Mouse (Mus musculus) gastrocnemius, adult 2 months (tissue): ENCODE measurements at regions not wholly inside any gene's neighbourhood (a gene's known extent, or its start where the extent isn't known, plus 50 kb on each side); places are given as distances from the start of the nearest gene placed in this dataset.

Experiments
- DNase-seq: peaks from one replicate; pipeline ENCODE4 v3.0.0; 2022
- H3K27ac ChIP-seq: fragments of 200-600 bp; 2 replicates; pipeline ENCODE4 v1.8.1; 2022; ENCODE audit warnings: mild to moderate bottlenecking
- H3K4me3 ChIP-seq: fragments of 200-600 bp; 2 replicates; pipeline ENCODE4 v1.8.1; 2022; ENCODE audit warnings: mild to moderate bottlenecking, moderate library complexity
- CTCF ChIP-seq: fragments of 200-600 bp; IDR thresholded peaks from 2 replicates; pipeline ENCODE4 v1.8.1; 2022; ENCODE audit warnings: antibody characterized with exemption, mild to moderate bottlenecking, moderate library complexity
- intact Hi-C: fragments of 180-260 bp; cut with DNase I; formaldehyde crosslinking; loops from one replicate; pipeline ENCODE4 v1.15.1; 2025

GRCm38 (mm10) chr8:88862846-88863455 is 166.1 kb downstream of the Cyld start:
- no peak for DNase-seq
- H3K4me3 ChIP-seq = no peak overlapping the region
- intact Hi-C loops = no loop called here
- TF ChIP-seq CTCF = no peak
- no peak overlapping the region for H3K27ac ChIP-seq

- no peak for DNase-seq
- intact Hi-C loops = no loop called here
- TF ChIP-seq CTCF = no peak
- H3K4me3 ChIP-seq = no peak overlapping the region
- no peak overlapping the region for H3K27ac ChIP-seq
Measured at GRCm38 (mm10) chr8:88857216-88857615, 160.4 kb downstream of the Cyld start.

- H3K27ac ChIP-seq = no peak overlapping the region
- intact Hi-C loops = no loop called here
- no peak for TF ChIP-seq CTCF
- H3K4me3 ChIP-seq = no peak overlapping the region
- no peak for DNase-seq
Measured at GRCm38 (mm10) chr8:88853200-88853599, 156.4 kb downstream of the Cyld start.

GRCm38 (mm10) chr8:88845916-88846315 is 149.1 kb downstream of the Cyld start:
- intact Hi-C loops = no loop called here
- no peak for DNase-seq
- Histone ChIP-seq H3K4me3 (no peak overlapping the region), H3K27ac (no peak overlapping the region)
- no peak for TF ChIP-seq CTCF

- Histone ChIP-seq H3K27ac (no peak overlapping the region), H3K4me3 (no peak overlapping the region)
- DNase-seq = no peak
- TF ChIP-seq CTCF = no peak
- intact Hi-C loops = no loop called here
Measured at GRCm38 (mm10) chr8:88844370-88844769, 147.5 kb downstream of the Cyld start.

- intact Hi-C loops = no loop called here
- no peak for DNase-seq
- TF ChIP-seq CTCF = no peak
Measured at GRCm38 (mm10) chr8:88842451-88842850, 145.6 kb downstream of the Cyld start.

GRCm38 (mm10) chr8:88840096-88840495 is 143.3 kb downstream of the Cyld start:
- TF ChIP-seq CTCF = no peak
- DNase-seq = no peak
- Histone ChIP-seq H3K27ac (no peak overlapping the region), H3K4me3 (no peak overlapping the region)
- intact Hi-C loops = no loop called here

More at GRCm38 (mm10) chr8:88842451-88842850, 145.6 kb downstream of the Cyld start:
- Histone ChIP-seq H3K4me3 (no peak overlapping the region), H3K27ac (no peak overlapping the region)

- Histone ChIP-seq H3K27ac (no peak overlapping the region), H3K4me3 (no peak overlapping the region)
- intact Hi-C loops = no loop called here
- DNase-seq = no peak
- no peak for TF ChIP-seq CTCF
Measured at GRCm38 (mm10) chr8:88835756-88836291, 139.0 kb downstream of the Cyld start.

- DNase-seq = no peak
- no peak overlapping the region for H3K4me3 ChIP-seq
- intact Hi-C loops = no loop called here
- no peak overlapping the region for H3K27ac ChIP-seq
- peak; percentile 24; the same call in 1 of the 2 replicates for TF ChIP-seq CTCF
Measured at GRCm38 (mm10) chr8:88825816-88826215, 129.0 kb downstream of the Cyld start.

GRCm38 (mm10) chr8:88823931-88824330 is 127.1 kb downstream of the Cyld start:
- Histone ChIP-seq H3K27ac (no peak overlapping the region), H3K4me3 (no peak overlapping the region)
- TF ChIP-seq CTCF = no peak
- intact Hi-C loops = no loop called here
- DNase-seq = no peak

GRCm38 (mm10) chr8:88820275-88820850 is 123.5 kb downstream of the Cyld start:
- H3K27ac ChIP-seq = no peak overlapping the region
- no peak for TF ChIP-seq CTCF
- intact Hi-C loops = no loop called here
- H3K4me3 ChIP-seq = no peak overlapping the region
- no peak for DNase-seq

GRCm38 (mm10) chr8:88816461-88816860 is 119.6 kb downstream of the Cyld start:
- TF ChIP-seq CTCF = no peak
- Histone ChIP-seq H3K4me3 (no peak overlapping the region), H3K27ac (no peak overlapping the region)
- intact Hi-C loops = no loop called here
- no peak for DNase-seq

GRCm38 (mm10) chr8:88814246-88814645 is 117.4 kb downstream of the Cyld start:
- intact Hi-C loops = no loop called here
- Histone ChIP-seq H3K27ac (no peak overlapping the region), H3K4me3 (no peak overlapping the region)
- DNase-seq = no peak
- TF ChIP-seq CTCF = no peak
